Mouse (Mus musculus): ENCODE measurements around the gene Gm8271. TPM values are rescaled to one million over a fixed set of nuclear protein-coding genes. Genes with fewer than 3 reads are reported as not detected.

The Gm8271 gene
- total RNA-seq (2023) = not detected

DNA sequence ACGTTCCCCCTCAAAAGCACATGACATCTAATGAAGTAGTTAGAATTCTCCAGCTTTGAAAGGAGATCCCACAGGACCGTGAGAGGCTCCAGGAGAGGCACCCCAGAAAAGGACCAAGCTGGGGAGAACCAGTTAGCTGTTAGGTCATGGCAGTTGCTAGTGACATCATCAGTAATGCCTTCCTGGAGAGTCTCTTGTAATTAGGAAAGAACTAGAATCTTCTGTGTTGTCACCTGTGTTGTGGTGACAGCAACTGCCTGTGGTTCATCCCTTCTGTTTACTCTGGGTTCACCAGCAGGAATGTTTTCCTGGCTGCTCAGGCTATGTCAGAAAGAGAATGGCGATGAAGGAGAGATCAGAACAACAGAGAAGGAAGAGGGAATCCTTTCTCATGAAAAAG lies at the start of gene Gm8271:
Gene Gm8271, plus strand, starts transcription at position 301 of the 400 bp plus-strand sequence.

GRCm38 (mm10) chr14:5164235-5164634 lies 21.4 kb upstream of the Gm8271 start, which contains the start of gene Gm3317:
TSS of gene Gm3317 (plus strand) at chr14:5164535.

Other genes starting within 250 kb of the Gm8271 start
- gene Gm8297, start 201.9 kb upstream of the Gm8271 start, total RNA-seq (2023) = not detected
- not detected for gene Gm3298, start 169.9 kb upstream of the Gm8271 start, total RNA-seq (2023)
- gene 4930555G01Rik, start 135.2 kb upstream of the Gm8271 start, total RNA-seq (2023) = not detected
- under 1 TPM in 1 of 2 experiments, not detected in 1; 0.29 TPM for gene Gm8281, start 114.8 kb upstream of the Gm8271 start, total RNA-seq (2023)
- not detected for gene Gm8279, start 54.3 kb upstream of the Gm8271 start, total RNA-seq (2023)
- gene Gm3317, start 21.3 kb upstream of the Gm8271 start, total RNA-seq (2023) = not detected
- not detected for gene Gm3526, start 74.8 kb downstream of the Gm8271 start, total RNA-seq (2023)
- gene Gm3542, start 149.1 kb downstream of the Gm8271 start, total RNA-seq (2023) = not detected
- gene Gm3500, start 203.3 kb downstream of the Gm8271 start, total RNA-seq (2023) = not detected